Mouse (Mus musculus): Measurements from ENCODE around the gene Myh9. TPM values are rescaled to one million over a fixed set of nuclear protein-coding genes. Genes with fewer than 3 reads are reported as not detected.

The Myh9 gene
- total RNA-seq, 1 experiment, result 152 TPM

- peaks cover 0 to 4% of the 10 kb centered on the region in 2 experiments; a peak in 1 of 4 replicates for H3K4me1 ChIP-seq (ENCODE audit: control insufficient read depth in 2 of 2, insufficient read depth in 2 of 2, low read length in 2 of 2, poor library complexity in 1 of 2)
- TF ChIP-seq CHD2 (IDR thresholded peaks at IDR 0.05; ENCODE audit: low read depth, low read length) (no peak), MAFK (IDR thresholded peaks at IDR 0.05; ENCODE audit: insufficient read depth, low read depth, low read length) (no peak), ZNF384 (IDR thresholded peaks at IDR 0.05; ENCODE audit: low read depth, low read length) (no peak), ZC3H11A (IDR thresholded peaks at IDR 0.05; ENCODE audit: borderline replicate concordance, low read depth, low read length) (no peak), HCFC1 (IDR thresholded peaks at IDR 0.05; ENCODE audit: borderline replicate concordance, insufficient read depth, low read length) (no peak)
- DNase-seq (ENCODE audit: low read depth, low spot score), result no peak
- H3K9me3 ChIP-seq (ENCODE audit: control insufficient read depth, insufficient read depth, low read depth, low read length), result no peaks in the 10 kb centered on the region
- in situ Hi-C loops (cut with MboI; ENCODE audit: low sequenced_read_pairs in 2 of 2, unreplicated experiment in 2 of 2), result no loop called here
- H3K27ac ChIP-seq (ENCODE audit: insufficient read depth, low read depth, low read length, poor library complexity, severe bottlenecking), result no peak overlapping the region
- peaks cover under 1% of the 10 kb centered on the region; the same call in 1 of the 2 replicates for H3K36me3 ChIP-seq (ENCODE audit: control insufficient read depth, insufficient read depth, low read length, poor library complexity, severe bottlenecking)
- no peak overlapping the region for H3K4me3 ChIP-seq (ENCODE audit: insufficient read depth in 1 of 2, low read depth in 1 of 2, low read length in 2 of 2, poor library complexity in 1 of 2, severe bottlenecking in 1 of 2)
- no peak overlapping the region for H3K9ac ChIP-seq (ENCODE audit: insufficient read depth, low read depth, low read length, poor library complexity, severe bottlenecking)
Measured at GRCm38 (mm10) chr15:77755132-77755531, 86.8 kb downstream of the Myh9 start.

GRCm38 (mm10) chr15:77752443-77752842, 89.5 kb downstream of the Myh9 start:
- no peak for DNase-seq (ENCODE audit: low read depth, low spot score)
- H3K36me3 ChIP-seq (ENCODE audit: control insufficient read depth, insufficient read depth, low read length, poor library complexity, severe bottlenecking), result no peaks in the 10 kb centered on the region
- in situ Hi-C loops (cut with MboI; ENCODE audit: low sequenced_read_pairs in 2 of 2, unreplicated experiment in 2 of 2), result no loop called here
- no peak overlapping the region for H3K4me3 ChIP-seq (ENCODE audit: insufficient read depth in 1 of 2, low read depth in 1 of 2, low read length in 2 of 2, poor library complexity in 1 of 2, severe bottlenecking in 1 of 2)
- TF ChIP-seq MAFK (IDR thresholded peaks at IDR 0.05; ENCODE audit: insufficient read depth, low read depth, low read length), result no peak
- no peak for TF ChIP-seq CHD2 (IDR thresholded peaks at IDR 0.05; ENCODE audit: low read depth, low read length)
- no peak for TF ChIP-seq ZNF384 (IDR thresholded peaks at IDR 0.05; ENCODE audit: low read depth, low read length)
- no peak for TF ChIP-seq HCFC1 (IDR thresholded peaks at IDR 0.05; ENCODE audit: borderline replicate concordance, insufficient read depth, low read length)
- no peak for TF ChIP-seq ZC3H11A (IDR thresholded peaks at IDR 0.05; ENCODE audit: borderline replicate concordance, low read depth, low read length)
- H3K4me1 ChIP-seq (ENCODE audit: control insufficient read depth in 2 of 2, insufficient read depth in 2 of 2, low read length in 2 of 2, poor library complexity in 1 of 2), result peaks cover 0 to 3% of the 10 kb centered on the region in 2 experiments; a peak in 1 of 4 replicates
- H3K9ac ChIP-seq (ENCODE audit: insufficient read depth, low read depth, low read length, poor library complexity, severe bottlenecking), result no peak overlapping the region
- no peaks in the 10 kb centered on the region for H3K9me3 ChIP-seq (ENCODE audit: control insufficient read depth, insufficient read depth, low read depth, low read length)
- no peak overlapping the region for H3K27ac ChIP-seq (ENCODE audit: insufficient read depth, low read depth, low read length, poor library complexity, severe bottlenecking)

GRCm38 (mm10) chr15:77750461-77750860, 91.5 kb downstream of the Myh9 start:
- DNase-seq (ENCODE audit: low read depth, low spot score), result peak; percentile 58
- TF ChIP-seq ZNF384 (IDR thresholded peaks at IDR 0.05; ENCODE audit: low read depth, low read length), result no peak
- no peak for TF ChIP-seq MAFK (IDR thresholded peaks at IDR 0.05; ENCODE audit: insufficient read depth, low read depth, low read length)
- peak; percentile 3; the same call in 1 of the 2 replicates for TF ChIP-seq ZC3H11A (IDR thresholded peaks at IDR 0.05; ENCODE audit: borderline replicate concordance, low read depth, low read length)
- no peak for TF ChIP-seq CHD2 (IDR thresholded peaks at IDR 0.05; ENCODE audit: low read depth, low read length)
- no peak for TF ChIP-seq HCFC1 (IDR thresholded peaks at IDR 0.05; ENCODE audit: borderline replicate concordance, insufficient read depth, low read length)
- H3K9ac ChIP-seq (ENCODE audit: insufficient read depth, low read depth, low read length, poor library complexity, severe bottlenecking), result no peak overlapping the region
- no peaks in the 10 kb centered on the region for H3K9me3 ChIP-seq (ENCODE audit: control insufficient read depth, insufficient read depth, low read depth, low read length)
- in situ Hi-C loops (cut with MboI; ENCODE audit: low sequenced_read_pairs in 2 of 2, unreplicated experiment in 2 of 2), result no loop called here
- H3K4me3 ChIP-seq (ENCODE audit: insufficient read depth in 1 of 2, low read depth in 1 of 2, low read length in 2 of 2, poor library complexity in 1 of 2, severe bottlenecking in 1 of 2), result no peak overlapping the region
- H3K36me3 ChIP-seq (ENCODE audit: control insufficient read depth, insufficient read depth, low read length, poor library complexity, severe bottlenecking), result no peaks in the 10 kb centered on the region
- peaks cover 0 to 3% of the 10 kb centered on the region in 2 experiments; a peak in 1 of 4 replicates for H3K4me1 ChIP-seq (ENCODE audit: control insufficient read depth in 2 of 2, insufficient read depth in 2 of 2, low read length in 2 of 2, poor library complexity in 1 of 2)
- H3K27ac ChIP-seq (ENCODE audit: insufficient read depth, low read depth, low read length, poor library complexity, severe bottlenecking), result no peak overlapping the region

- Histone ChIP-seq H3K36me3 (ENCODE audit: control insufficient read depth, insufficient read depth, low read length, poor library complexity, severe bottlenecking) (no peaks in the 10 kb centered on the region), H3K4me3 (ENCODE audit: insufficient read depth in 1 of 2, low read depth in 1 of 2, low read length in 2 of 2, poor library complexity in 1 of 2, severe bottlenecking in 1 of 2) (no peak overlapping the region), H3K9me3 (ENCODE audit: control insufficient read depth, insufficient read depth, low read depth, low read length) (no peaks in the 10 kb centered on the region), H3K4me1 (ENCODE audit: control insufficient read depth in 2 of 2, insufficient read depth in 2 of 2, low read length in 2 of 2, poor library complexity in 1 of 2) (no peaks in the 10 kb centered on the region), H3K27ac (ENCODE audit: insufficient read depth, low read depth, low read length, poor library complexity, severe bottlenecking) (no peak overlapping the region), H3K9ac (ENCODE audit: insufficient read depth, low read depth, low read length, poor library complexity, severe bottlenecking) (no peak overlapping the region)
- in situ Hi-C loops (cut with MboI; ENCODE audit: low sequenced_read_pairs in 2 of 2, unreplicated experiment in 2 of 2), result no loop called here
- DNase-seq (ENCODE audit: low read depth, low spot score), result no peak
- TF ChIP-seq HCFC1 (IDR thresholded peaks at IDR 0.05; ENCODE audit: borderline replicate concordance, insufficient read depth, low read length), result no peak
- TF ChIP-seq CHD2 (IDR thresholded peaks at IDR 0.05; ENCODE audit: low read depth, low read length), result no peak
- TF ChIP-seq MAFK (IDR thresholded peaks at IDR 0.05; ENCODE audit: insufficient read depth, low read depth, low read length), result no peak
- TF ChIP-seq ZC3H11A (IDR thresholded peaks at IDR 0.05; ENCODE audit: borderline replicate concordance, low read depth, low read length), result no peak
- TF ChIP-seq ZNF384 (IDR thresholded peaks at IDR 0.05; ENCODE audit: low read depth, low read length), result no peak
Measured at GRCm38 (mm10) chr15:77749717-77750116, 92.3 kb downstream of the Myh9 start.

GRCm38 (mm10) chr15:77748414-77748813, 93.6 kb downstream of the Myh9 start:
- in situ Hi-C loops (cut with MboI; ENCODE audit: low sequenced_read_pairs in 2 of 2, unreplicated experiment in 2 of 2), result no loop called here
- no peak for TF ChIP-seq HCFC1 (IDR thresholded peaks at IDR 0.05; ENCODE audit: borderline replicate concordance, insufficient read depth, low read length)
- Histone ChIP-seq H3K36me3 (ENCODE audit: control insufficient read depth, insufficient read depth, low read length, poor library complexity, severe bottlenecking) (no peaks in the 10 kb centered on the region), H3K27ac (ENCODE audit: insufficient read depth, low read depth, low read length, poor library complexity, severe bottlenecking) (no peak overlapping the region), H3K4me1 (ENCODE audit: control insufficient read depth in 2 of 2, insufficient read depth in 2 of 2, low read length in 2 of 2, poor library complexity in 1 of 2) (no peaks in the 10 kb centered on the region), H3K4me3 (ENCODE audit: insufficient read depth in 1 of 2, low read depth in 1 of 2, low read length in 2 of 2, poor library complexity in 1 of 2, severe bottlenecking in 1 of 2) (no peak overlapping the region), H3K9ac (ENCODE audit: insufficient read depth, low read depth, low read length, poor library complexity, severe bottlenecking) (no peak overlapping the region), H3K9me3 (ENCODE audit: control insufficient read depth, insufficient read depth, low read depth, low read length) (no peaks in the 10 kb centered on the region)
- no peak for DNase-seq (ENCODE audit: low read depth, low spot score)

Measured in ES-E14 (cell line).